Mouse (Mus musculus): ENCODE measurements at regions not wholly inside any gene's neighbourhood (a gene's known extent, or its start where the extent isn't known, plus 50 kb on each side); places are given as distances from the start of the nearest gene placed in this dataset.
"Not testable (repeated sequence)": the region's sequence is repeated elsewhere in the genome, so short reads cannot be mapped to it uniquely, and the experiment has no call there.

- Histone ChIP-seq H3K27me3 (replicated peaks; ENCODE audit: control insufficient read depth, insufficient read depth, low read length) (no peaks in the 10 kb centered on the region), H3K4me1 (replicated peaks; ENCODE audit: control insufficient read depth, insufficient read depth, low read length) (no peaks in the 10 kb centered on the region; the same call in 1 of the 2 replicates), H3K36me3 (ENCODE audit: control insufficient read depth, insufficient read depth, low read length) (no peaks in the 10 kb centered on the region), H3K9ac (ENCODE audit: low read length) (no peak overlapping the region), H3K9me3 (ENCODE audit: control insufficient read depth, low read length) (no peaks in the 10 kb centered on the region), H3K27ac (ENCODE audit: low read depth) (no peak overlapping the region), H3K4me3 (ENCODE audit: low read depth, low read length) (no peak overlapping the region), H3K4me2 (ENCODE audit: low read length) (no peak overlapping the region)
- DNase-seq (ENCODE audit: low spot score) (no peak), ATAC-seq (replicated peaks; ENCODE audit: low FRiP score, low TSS enrichment, low read depth) (peak; percentile 74; the same call in 1 of the 2 replicates)
- 67% methylated on average over 4 of the region's 4 CpGs for WGBS
These were observed 854.7 kb downstream of the Robo2 start for GRCm38 (mm10) chr16:73556940-73557339.

- no peaks in the 10 kb centered on the region for H3K9me3 ChIP-seq (ENCODE audit: control insufficient read depth, low read length)
- H3K27me3 ChIP-seq (replicated peaks; ENCODE audit: control insufficient read depth, insufficient read depth, low read length) = no peaks in the 10 kb centered on the region
- WGBS = 86% methylated on average over 3 of the region's 3 CpGs
- H3K4me1 ChIP-seq (replicated peaks; ENCODE audit: control insufficient read depth, insufficient read depth, low read length) = no peaks in the 10 kb centered on the region
- H3K36me3 ChIP-seq (ENCODE audit: control insufficient read depth, insufficient read depth, low read length) = no peaks in the 10 kb centered on the region
- no peak overlapping the region for H3K9ac ChIP-seq (ENCODE audit: low read length)
- no peak overlapping the region for H3K4me2 ChIP-seq (ENCODE audit: low read length)
- no peak for DNase-seq (ENCODE audit: low spot score)
- H3K4me3 ChIP-seq (ENCODE audit: low read depth, low read length) = no peak overlapping the region
- no peak overlapping the region for H3K27ac ChIP-seq (ENCODE audit: low read depth)
- ATAC-seq (replicated peaks; ENCODE audit: low FRiP score, low TSS enrichment, low read depth) = no peak
These were observed 868.0 kb downstream of the Robo2 start for GRCm38 (mm10) chr16:73543651-73544050.

GRCm38 (mm10) chr16:73538040-73538439 lies 873.6 kb downstream of the Robo2 start:
- Histone ChIP-seq H3K9me3 (ENCODE audit: control insufficient read depth, low read length) (no peaks in the 10 kb centered on the region), H3K4me3 (ENCODE audit: low read depth, low read length) (no peak overlapping the region), H3K9ac (ENCODE audit: low read length) (no peak overlapping the region), H3K4me2 (ENCODE audit: low read length) (no peak overlapping the region), H3K36me3 (ENCODE audit: control insufficient read depth, insufficient read depth, low read length) (no peaks in the 10 kb centered on the region), H3K27ac (ENCODE audit: low read depth) (no peak overlapping the region), H3K27me3 (replicated peaks; ENCODE audit: control insufficient read depth, insufficient read depth, low read length) (no peaks in the 10 kb centered on the region), H3K4me1 (replicated peaks; ENCODE audit: control insufficient read depth, insufficient read depth, low read length) (no peaks in the 10 kb centered on the region)
- WGBS = 83% methylated on average over 7 of the region's 7 CpGs
- ATAC-seq (replicated peaks; ENCODE audit: low FRiP score, low TSS enrichment, low read depth) = no peak
- DNase-seq (ENCODE audit: low spot score) = no peak

GRCm38 (mm10) chr16:73537541-73537940 lies 874.1 kb downstream of the Robo2 start:
- H3K9me3 ChIP-seq (ENCODE audit: control insufficient read depth, low read length) = no peaks in the 10 kb centered on the region
- no peaks in the 10 kb centered on the region for H3K27me3 ChIP-seq (replicated peaks; ENCODE audit: control insufficient read depth, insufficient read depth, low read length)
- no peaks in the 10 kb centered on the region for H3K4me1 ChIP-seq (replicated peaks; ENCODE audit: control insufficient read depth, insufficient read depth, low read length)
- no peak overlapping the region for H3K9ac ChIP-seq (ENCODE audit: low read length)
- no peak overlapping the region for H3K4me3 ChIP-seq (ENCODE audit: low read depth, low read length)
- H3K4me2 ChIP-seq (ENCODE audit: low read length) = no peak overlapping the region
- no peaks in the 10 kb centered on the region for H3K36me3 ChIP-seq (ENCODE audit: control insufficient read depth, insufficient read depth, low read length)
- WGBS = 88% methylated on average over 7 of the region's 7 CpGs
- no peak overlapping the region for H3K27ac ChIP-seq (ENCODE audit: low read depth)
- no peak for DNase-seq (ENCODE audit: low spot score)
- no peak for ATAC-seq (replicated peaks; ENCODE audit: low FRiP score, low TSS enrichment, low read depth)

DNA sequence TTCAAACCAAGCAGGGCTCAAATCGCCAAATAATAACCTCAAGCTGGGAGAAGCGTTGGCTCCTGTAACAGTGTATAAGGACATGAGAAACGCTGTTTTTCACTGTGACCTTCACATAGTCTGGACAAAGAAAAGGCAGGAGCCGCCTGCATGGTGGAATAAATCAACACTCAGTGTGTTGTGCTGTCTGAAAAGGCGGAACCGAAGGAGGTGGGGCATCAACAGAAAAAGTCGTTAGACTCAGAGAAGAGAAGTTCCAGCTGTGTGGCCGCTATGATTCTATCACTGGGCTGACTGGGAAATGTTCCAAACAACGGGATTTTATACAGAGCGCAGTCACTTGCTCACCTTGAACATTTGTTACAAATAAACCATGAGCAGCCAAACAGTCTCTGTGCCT lies 881.4 kb downstream of the Robo2 start:
- Histone ChIP-seq H3K4me2 (ENCODE audit: low read length) (peak overlapping the region; percentile 42), H3K9me3 (ENCODE audit: control insufficient read depth, low read length) (no peaks in the 10 kb centered on the region), H3K4me3 (ENCODE audit: low read depth, low read length) (no peak overlapping the region), H3K4me1 (replicated peaks; ENCODE audit: control insufficient read depth, insufficient read depth, low read length) (no peaks in the 10 kb centered on the region), H3K9ac (ENCODE audit: low read length) (no peak overlapping the region), H3K36me3 (ENCODE audit: control insufficient read depth, insufficient read depth, low read length) (no peaks in the 10 kb centered on the region), H3K27ac (ENCODE audit: low read depth) (no peak overlapping the region), H3K27me3 (replicated peaks; ENCODE audit: control insufficient read depth, insufficient read depth, low read length) (no peaks in the 10 kb centered on the region)
- peak; percentile 64; the same call in 1 of the 2 replicates for ATAC-seq (replicated peaks; ENCODE audit: low FRiP score, low TSS enrichment, low read depth)
- WGBS = 23% methylated on average over 10 of the region's 10 CpGs
- peak; percentile 61 for DNase-seq (ENCODE audit: low spot score)

GRCm38 (mm10) chr16:73522931-73523330 lies 888.7 kb downstream of the Robo2 start:
- H3K9ac ChIP-seq (ENCODE audit: low read length); H3K4me2 ChIP-seq (ENCODE audit: low read length); H3K36me3 ChIP-seq (ENCODE audit: control insufficient read depth, insufficient read depth, low read length); H3K27ac ChIP-seq (ENCODE audit: low read depth); H3K27me3 ChIP-seq (replicated peaks; ENCODE audit: control insufficient read depth, insufficient read depth, low read length); H3K9me3 ChIP-seq (ENCODE audit: control insufficient read depth, low read length); DNase-seq (ENCODE audit: low spot score); H3K4me1 ChIP-seq (replicated peaks; ENCODE audit: control insufficient read depth, insufficient read depth, low read length); ATAC-seq (replicated peaks; ENCODE audit: low FRiP score, low TSS enrichment, low read depth); H3K4me3 ChIP-seq (ENCODE audit: low read depth, low read length): not testable (repeated sequence)
- WGBS = 87% methylated on average over 3 of the region's 3 CpGs

DNA sequence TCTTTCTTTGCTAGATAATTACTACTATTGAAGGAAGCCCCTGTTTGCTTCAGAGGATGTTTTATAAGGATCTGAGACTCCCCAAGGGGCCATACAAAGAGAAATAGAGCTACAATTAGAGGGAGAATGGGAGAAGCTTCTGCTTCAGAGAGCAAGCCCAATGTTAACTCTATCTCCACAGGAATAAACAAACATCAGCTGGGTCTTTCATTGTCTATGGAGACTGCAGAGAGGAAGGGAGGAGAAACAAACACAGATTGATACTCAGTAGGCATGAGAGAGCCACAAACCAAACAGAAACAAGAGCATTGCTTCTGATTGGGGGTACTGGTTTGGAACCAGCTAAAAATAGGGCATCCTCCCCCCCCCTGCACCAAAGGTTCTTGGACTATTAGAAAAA lies 906.9 kb downstream of the Robo2 start:
- H3K27ac ChIP-seq (ENCODE audit: low read depth) = no peak overlapping the region
- no peak overlapping the region for H3K4me2 ChIP-seq (ENCODE audit: low read length)
- no peak for ATAC-seq (replicated peaks; ENCODE audit: low FRiP score, low TSS enrichment, low read depth)

DNA sequence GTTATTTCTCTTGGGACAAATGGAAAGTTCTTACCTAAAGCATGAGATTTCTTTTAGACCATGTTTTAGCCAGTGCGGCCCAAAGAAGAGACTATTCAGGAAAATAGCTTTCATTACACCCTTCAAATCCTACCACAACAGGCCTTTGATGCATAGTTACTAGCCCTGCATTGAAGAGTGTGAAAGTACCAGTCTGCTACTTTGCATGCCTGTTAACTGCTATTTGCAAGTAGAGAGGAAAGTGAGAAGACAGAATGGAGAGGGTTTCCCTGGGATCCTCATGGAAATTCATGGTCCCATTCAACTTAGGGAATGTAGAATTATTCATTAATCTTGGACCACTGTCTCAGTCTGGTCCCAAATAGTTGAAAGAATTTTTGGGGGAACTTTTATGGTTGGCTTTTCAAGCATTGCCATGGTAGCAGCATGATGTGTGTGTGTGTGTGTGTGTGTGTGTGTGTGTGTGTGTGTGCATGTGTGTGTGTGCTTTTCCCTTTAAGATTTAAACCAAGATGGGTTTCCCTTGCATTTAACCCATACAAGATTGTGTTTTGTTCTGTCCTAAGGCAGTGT lies 912.9 kb downstream of the Robo2 start:
- Histone ChIP-seq H3K27ac (ENCODE audit: low read depth) (no peak overlapping the region), H3K9ac (ENCODE audit: low read length) (no peak overlapping the region), H3K9me3 (ENCODE audit: control insufficient read depth, low read length) (no peaks in the 10 kb centered on the region), H3K4me2 (ENCODE audit: low read length) (no peak overlapping the region), H3K36me3 (ENCODE audit: control insufficient read depth, insufficient read depth, low read length) (no peaks in the 10 kb centered on the region), H3K27me3 (replicated peaks; ENCODE audit: control insufficient read depth, insufficient read depth, low read length) (no peaks in the 10 kb centered on the region), H3K4me3 (ENCODE audit: low read depth, low read length) (no peak overlapping the region), H3K4me1 (replicated peaks; ENCODE audit: control insufficient read depth, insufficient read depth, low read length) (no peaks in the 10 kb centered on the region)
- 81% methylated on average over 1 of the region's 1 CpGs for WGBS
- DNase-seq (ENCODE audit: low spot score) (no peak), ATAC-seq (replicated peaks; ENCODE audit: low FRiP score, low TSS enrichment, low read depth) (no peak)

More for the DNA sequence above, 906.9 kb downstream of the Robo2 start:
- Histone ChIP-seq H3K36me3 (ENCODE audit: control insufficient read depth, insufficient read depth, low read length) (no peaks in the 10 kb centered on the region), H3K27me3 (replicated peaks; ENCODE audit: control insufficient read depth, insufficient read depth, low read length) (no peaks in the 10 kb centered on the region), H3K4me3 (ENCODE audit: low read depth, low read length) (no peak overlapping the region), H3K9me3 (ENCODE audit: control insufficient read depth, low read length) (no peaks in the 10 kb centered on the region), H3K9ac (ENCODE audit: low read length) (no peak overlapping the region), H3K4me1 (replicated peaks; ENCODE audit: control insufficient read depth, insufficient read depth, low read length) (no peaks in the 10 kb centered on the region)
- DNase-seq (ENCODE audit: low spot score) = no peak

DNA sequence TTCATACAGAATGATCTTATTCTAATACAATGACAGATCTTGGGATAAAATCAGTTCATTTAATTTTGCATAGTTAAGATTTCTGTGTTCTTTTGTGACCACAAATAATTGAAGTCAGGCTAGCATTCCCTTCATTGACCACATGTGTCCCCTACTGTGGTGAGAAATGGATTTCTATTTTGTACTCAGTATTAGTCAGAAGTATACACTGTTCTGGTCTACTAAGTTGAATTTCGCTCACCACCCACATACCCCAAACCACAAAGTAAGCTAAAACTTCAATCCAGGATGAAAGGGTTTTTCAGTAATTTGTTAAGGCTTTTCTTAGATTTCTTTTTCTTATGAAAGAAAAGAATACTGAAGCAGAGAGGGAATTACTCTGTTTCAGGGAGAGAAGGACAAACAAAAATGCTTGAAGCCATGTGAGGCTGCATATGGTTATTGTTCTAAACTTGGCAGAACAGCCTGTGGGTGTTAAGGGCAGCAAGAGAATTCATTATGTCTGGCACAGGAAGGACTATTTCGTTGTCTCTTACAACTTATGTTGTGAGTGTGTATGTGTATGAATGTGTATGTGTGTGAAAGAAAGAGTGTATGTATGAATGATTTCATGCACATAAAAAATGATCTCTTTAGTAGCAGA lies 928.3 kb downstream of the Robo2 start:
- no peaks in the 10 kb centered on the region for H3K27me3 ChIP-seq (replicated peaks; ENCODE audit: control insufficient read depth, insufficient read depth, low read length)
- no peak overlapping the region for H3K27ac ChIP-seq (ENCODE audit: low read depth)
- no peaks in the 10 kb centered on the region for H3K4me1 ChIP-seq (replicated peaks; ENCODE audit: control insufficient read depth, insufficient read depth, low read length)
- 77% methylated on average over 2 of the region's 2 CpGs for WGBS
- no peak overlapping the region for H3K9ac ChIP-seq (ENCODE audit: low read length)
- no peaks in the 10 kb centered on the region for H3K9me3 ChIP-seq (ENCODE audit: control insufficient read depth, low read length)
- no peak for DNase-seq (ENCODE audit: low spot score)
- no peak overlapping the region for H3K4me3 ChIP-seq (ENCODE audit: low read depth, low read length)
- ATAC-seq (replicated peaks; ENCODE audit: low FRiP score, low TSS enrichment, low read depth) = no peak
- H3K36me3 ChIP-seq (ENCODE audit: control insufficient read depth, insufficient read depth, low read length) = no peaks in the 10 kb centered on the region
- H3K4me2 ChIP-seq (ENCODE audit: low read length) = no peak overlapping the region
